Mouse (Mus musculus): ENCODE data around the gene Map2k3.

The Map2k3 gene

GRCm38 (mm10) chr11:60958948-60959347 lies 27.1 kb downstream of the Map2k3 start:
- no peak for DNase-seq (ENCODE audit: low spot score)

- no peak for DNase-seq (ENCODE audit: low spot score)
These were observed 29.3 kb downstream of the Map2k3 start for GRCm38 (mm10) chr11:60961176-60961575.

- DNase-seq (ENCODE audit: low spot score): no peak
These were observed 30.9 kb downstream of the Map2k3 start for GRCm38 (mm10) chr11:60962709-60963108.

GRCm38 (mm10) chr11:60966974-60967373 lies 35.1 kb downstream of the Map2k3 start:
- no peak for DNase-seq (ENCODE audit: low spot score)

GRCm38 (mm10) chr11:60975097-60975496 lies 43.3 kb downstream of the Map2k3 start:
- DNase-seq (ENCODE audit: low spot score): no peak

GRCm38 (mm10) chr11:60976234-60976633 lies 44.4 kb downstream of the Map2k3 start:
- no peak for DNase-seq (ENCODE audit: low spot score)

GRCm38 (mm10) chr11:60976742-60977141 lies 44.9 kb downstream of the Map2k3 start:
- no peak for DNase-seq (ENCODE audit: low spot score)

GRCm38 (mm10) chr11:60977153-60977552 lies 45.3 kb downstream of the Map2k3 start:
- DNase-seq (ENCODE audit: low spot score): no peak

- no peak for DNase-seq (ENCODE audit: low spot score)
These were observed 46.8 kb downstream of the Map2k3 start for GRCm38 (mm10) chr11:60978658-60979057.

GRCm38 (mm10) chr11:60979788-60980187 lies 48.0 kb downstream of the Map2k3 start:
- DNase-seq (ENCODE audit: low spot score): no peak

GRCm38 (mm10) chr11:60981693-60982486 lies 50.1 kb downstream of the Map2k3 start:
- no peak for DNase-seq (ENCODE audit: low spot score)

- DNase-seq (ENCODE audit: low spot score): no peak
These were observed 53.2 kb downstream of the Map2k3 start for GRCm38 (mm10) chr11:60984912-60985558.

GRCm38 (mm10) chr11:60990428-60990827 lies 58.6 kb downstream of the Map2k3 start:
- no peak for DNase-seq (ENCODE audit: low spot score)
